Mouse (Mus musculus): ENCODE measurements around the gene Ogn.

Ogn gene

GRCm38 (mm10) chr13:49644731-49645529, 37.1 kb downstream of the Ogn start:
- DNase-seq (ENCODE audit: low spot score in 2 of 2), result no peak

GRCm38 (mm10) chr13:49646019-49646418, 38.2 kb downstream of the Ogn start:
- DNase-seq (ENCODE audit: low spot score in 2 of 2), result no peak

- no peak for DNase-seq (ENCODE audit: low spot score in 2 of 2)
Observed at GRCm38 (mm10) chr13:49651136-49651535, 43.3 kb downstream of the Ogn start.

GRCm38 (mm10) chr13:49651781-49652351, 44.0 kb downstream of the Ogn start:
- DNase-seq (ENCODE audit: low spot score in 2 of 2), result no peak

GRCm38 (mm10) chr13:49652481-49653179, 44.8 kb downstream of the Ogn start, which contains the start of the genes Cenpp and Nol8:
Gene Cenpp (minus strand): TSS chr13:49652785.
Gene Nol8 (plus strand): TSS chr13:49653078.
- peak; percentile 99 to 100 for DNase-seq (ENCODE audit: low spot score in 2 of 2)

- DNase-seq (ENCODE audit: low spot score in 2 of 2), result peak in 1 of 2 experiments; percentile 67
Observed at GRCm38 (mm10) chr13:49653180-49653541, 45.3 kb downstream of the Ogn start.

All from right cerebral cortex, postnatal 10 days (tissue).